Mouse (Mus musculus) lung, adult 2 months (tissue): ENCODE data around the gene Psen2. TPM values are rescaled to one million over a fixed set of nuclear protein-coding genes. Genes with fewer than 3 reads are reported as not detected.

Experiments
- DNase-seq: peaks from one replicate; pipeline ENCODE4 v3.0.0; 2022
- H3K4me1 ChIP-seq: fragments of 200-500 bp; 2 replicates; pipeline ENCODE4 v1.6.1; 2011; ENCODE audit warnings: low read length; ENCODE audit not compliant: control insufficient read depth, insufficient read depth
- H3K4me3 ChIP-seq: fragments of 200-500 bp; replicated peaks from 2 replicates; pipeline ENCODE3; 2011; ENCODE audit warnings: low read depth, mild to moderate bottlenecking, control low read depth, low read length; ENCODE audit errors: extremely low read depth
- CTCF ChIP-seq: fragments of 200-500 bp; IDR thresholded peaks from 2 replicates; pipeline ENCODE4 v1.5.1; 2011; ENCODE audit warnings: mild to moderate bottlenecking, low read length, control low read depth; ENCODE audit not compliant: insufficient read depth
- POLR2A ChIP-seq: fragments of 200-500 bp; IDR thresholded peaks from 2 replicates; pipeline ENCODE4 v1.6.1; 2011; ENCODE audit warnings: low read depth, mild to moderate bottlenecking, control low read depth, low read length, borderline replicate concordance; ENCODE audit errors: extremely low read depth
- WGBS: fragments of 180-500 bp; shearing (Covaris S2); methylation state at CpG from one replicate; pipeline ENCODE4 v1.1.7; 2018; 5-methylcytosine and 5-hydroxymethylcytosine counted together
- polyA plus RNA-seq: library from polyadenylated mRNA; depleted of rRNA; stranded (reverse); fragments of >200 nt; gene quantifications from 2 replicates; pipeline ENCODE4 v1.2.3, GENCODE M21; 2012

Psen2 gene
- polyA plus RNA-seq, 1 experiment = 74.4 TPM

DNA sequence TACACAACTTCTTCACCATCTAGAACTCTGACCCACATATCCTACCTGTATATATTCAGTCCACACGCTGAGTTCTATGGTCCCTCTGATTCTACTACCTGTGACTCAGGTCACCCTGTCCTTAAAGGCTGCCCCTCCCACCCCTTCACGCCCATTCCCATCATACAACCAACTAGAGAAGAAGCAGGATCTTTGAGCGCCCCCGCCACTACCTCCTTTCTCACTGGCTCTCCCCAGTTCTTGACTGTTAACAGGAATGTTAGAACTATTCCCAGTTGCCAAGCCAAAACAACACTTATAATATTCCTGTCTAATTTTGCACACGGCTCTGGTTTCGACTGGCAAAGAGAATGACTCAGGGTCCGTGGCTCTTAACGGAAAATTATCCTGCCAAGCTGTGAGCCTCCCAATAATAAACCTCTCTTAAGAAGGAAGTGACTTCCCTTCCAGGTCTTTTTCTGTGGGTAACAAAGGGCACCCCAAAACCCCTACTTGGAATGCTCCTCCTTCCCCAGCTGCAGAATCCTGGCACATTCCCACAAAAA is 69.8 kb downstream of the Psen2 start:
- Histone ChIP-seq H3K4me1 (peaks cover 9% of the 10 kb centered on the region), H3K4me3 (no peak overlapping the region)
- DNase-seq = no peak
- 61% methylated on average over 8 of the region's 8 CpGs for whole genome bisulfite sequencing
- TF ChIP-seq CTCF (no peak), POLR2A (no peak)

DNA sequence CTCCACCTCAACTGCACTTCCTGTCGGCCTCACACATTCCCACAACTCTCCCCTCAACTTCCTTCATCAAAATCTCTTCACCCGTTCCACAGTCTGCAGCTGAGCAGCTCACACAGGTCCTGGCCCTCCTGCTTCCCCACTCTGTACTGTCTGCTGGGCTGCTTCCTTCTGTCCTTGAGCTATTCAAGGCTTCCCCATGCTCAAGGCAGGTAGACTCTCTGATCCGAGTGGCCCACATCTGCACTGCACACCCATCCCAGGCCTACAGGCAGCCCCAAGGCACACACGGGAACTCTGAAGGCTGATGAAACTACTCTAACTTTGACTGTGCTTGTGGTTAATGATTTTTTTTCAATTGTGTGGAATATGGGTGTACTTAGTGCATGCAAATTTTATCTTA is 70.4 kb downstream of the Psen2 start:
- TF ChIP-seq CTCF (no peak), POLR2A (no peak)
- no peak overlapping the region for H3K4me3 ChIP-seq
- no peak for DNase-seq
- 53% methylated on average over 4 of the region's 4 CpGs for WGBS
- peaks cover 9% of the 10 kb centered on the region for H3K4me1 ChIP-seq

DNA sequence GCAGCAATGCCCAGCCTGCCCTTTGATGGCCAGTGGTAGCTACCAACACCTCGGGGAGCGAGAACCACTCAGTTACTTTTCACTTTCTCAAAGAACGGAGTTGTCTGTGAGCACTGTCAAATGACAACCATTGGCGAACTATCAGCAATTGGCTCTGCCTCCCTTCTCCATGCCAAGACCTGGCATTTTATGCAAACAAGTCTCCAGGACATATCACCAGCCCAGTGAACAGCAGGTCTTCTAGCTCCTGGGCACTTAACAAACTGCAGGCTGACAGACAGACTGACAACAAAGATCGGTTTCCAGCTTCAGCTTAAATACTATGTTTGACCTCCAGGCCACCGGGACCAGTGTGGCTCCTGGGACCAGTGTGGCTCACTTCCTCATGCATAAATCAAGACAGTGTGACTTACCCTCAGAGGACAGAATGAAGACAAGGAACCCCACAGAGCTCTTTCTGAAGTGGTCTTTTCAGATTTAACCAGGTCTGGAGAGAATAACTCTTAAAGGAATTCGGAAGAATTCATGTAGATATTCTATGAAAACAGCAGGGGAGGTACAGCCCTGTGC is 71.5 kb downstream of the Psen2 start:
- DNase-seq = no peak
- 62% methylated on average over 7 of the region's 7 CpGs for WGBS
- TF ChIP-seq POLR2A (no peak), CTCF (no peak)
- no peak overlapping the region for H3K4me3 ChIP-seq
- H3K4me1 ChIP-seq = peaks cover 9% of the 10 kb centered on the region

DNA sequence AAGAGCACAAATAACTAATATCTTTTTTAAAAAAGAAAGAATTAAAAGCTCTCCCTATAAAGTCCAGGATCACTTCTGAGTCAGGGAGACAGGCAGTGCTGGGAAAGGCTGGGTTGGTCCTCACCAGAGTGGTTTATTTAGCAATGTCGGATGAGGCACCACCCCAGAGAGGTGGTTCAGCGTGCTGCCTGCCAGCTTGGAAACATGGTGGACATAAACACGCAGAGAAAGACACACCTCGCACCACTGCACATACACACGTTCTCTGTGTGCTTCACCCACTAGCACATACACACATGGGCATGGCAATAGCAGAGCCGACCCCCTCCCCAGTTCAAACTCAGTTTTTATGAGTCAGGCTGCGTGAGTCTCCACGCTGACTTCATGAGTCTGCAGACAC is 72.1 kb downstream of the Psen2 start:
- TF ChIP-seq CTCF (no peak), POLR2A (no peak)
- peaks cover 9% of the 10 kb centered on the region for H3K4me1 ChIP-seq
- DNase-seq = no peak
- WGBS = 79% methylated on average over 8 of the region's 8 CpGs
- no peak overlapping the region for H3K4me3 ChIP-seq

DNA sequence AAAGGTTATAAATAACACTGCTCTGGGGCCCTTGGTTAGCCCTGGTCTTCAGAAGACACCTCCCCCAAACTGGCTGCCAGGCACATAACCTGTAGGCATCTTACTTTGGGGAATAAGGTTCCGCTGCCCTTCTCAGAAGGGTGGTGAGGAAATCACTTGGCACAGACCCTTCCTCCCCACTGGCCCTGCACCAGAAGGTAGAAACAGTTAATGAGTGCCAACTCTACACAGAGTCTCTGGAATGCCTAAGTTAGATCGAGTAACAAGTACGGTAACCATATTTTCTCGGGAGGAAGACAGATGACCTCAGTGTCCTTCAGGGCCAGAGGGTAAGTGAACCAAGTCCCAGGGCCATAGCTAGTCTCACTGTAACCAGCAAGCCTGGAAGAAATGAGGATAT is 74.3 kb downstream of the Psen2 start:
- TF ChIP-seq POLR2A (no peak), CTCF (no peak)
- 65% methylated on average over 4 of the region's 4 CpGs for WGBS
- DNase-seq = no peak
- Histone ChIP-seq H3K4me3 (no peak overlapping the region), H3K4me1 (peaks cover 2% of the 10 kb centered on the region; the same call in 1 of the 2 replicates)

DNA sequence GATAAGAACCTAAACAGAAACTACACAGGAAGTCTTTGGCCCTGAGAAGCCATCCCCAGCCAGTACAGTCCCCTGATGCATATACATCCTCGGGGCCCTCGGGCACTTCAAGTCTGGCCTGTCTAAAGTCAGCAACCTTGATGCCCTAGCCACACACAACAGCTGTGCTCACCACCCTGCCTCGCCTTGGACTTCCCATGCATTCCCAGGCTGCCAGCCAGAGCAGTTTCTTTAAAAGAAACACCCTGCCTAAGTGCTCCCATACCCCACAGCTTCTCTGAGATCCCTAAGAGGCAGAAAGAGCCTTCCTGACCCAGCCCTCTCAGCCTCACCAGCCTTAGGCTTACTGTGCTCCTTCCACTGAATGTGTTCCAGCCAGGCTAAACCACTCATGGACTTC is 76.9 kb downstream of the Psen2 start:
- Histone ChIP-seq H3K4me3 (no peak overlapping the region), H3K4me1 (no peaks in the 10 kb centered on the region)
- no peak for TF ChIP-seq POLR2A
- no peak for TF ChIP-seq CTCF
- WGBS = 68% methylated on average over 3 of the region's 3 CpGs
- DNase-seq = no peak

DNA sequence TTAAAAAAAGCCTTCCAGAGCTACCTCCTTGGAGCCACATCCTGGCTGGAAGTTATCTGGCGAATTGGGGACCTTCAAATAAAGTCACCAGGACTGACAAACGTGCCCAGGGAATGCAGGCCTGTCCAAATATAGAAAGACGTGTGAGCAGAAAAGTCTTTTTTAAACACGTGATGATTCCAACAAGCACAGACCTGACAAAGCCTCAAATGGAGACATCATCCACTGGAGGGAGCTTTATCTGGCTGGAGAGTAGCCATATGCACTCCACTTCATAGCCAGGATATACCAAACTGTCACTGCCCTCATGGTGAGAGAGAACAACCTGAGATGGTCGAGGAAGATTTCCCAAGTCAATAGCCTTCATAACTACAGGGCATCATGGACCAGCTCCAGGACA is 77.4 kb downstream of the Psen2 start:
- TF ChIP-seq POLR2A (no peak), CTCF (no peak)
- Histone ChIP-seq H3K4me3 (no peak overlapping the region), H3K4me1 (no peaks in the 10 kb centered on the region)
- no peak for DNase-seq
- 63% methylated on average over 5 of the region's 5 CpGs for WGBS

DNA sequence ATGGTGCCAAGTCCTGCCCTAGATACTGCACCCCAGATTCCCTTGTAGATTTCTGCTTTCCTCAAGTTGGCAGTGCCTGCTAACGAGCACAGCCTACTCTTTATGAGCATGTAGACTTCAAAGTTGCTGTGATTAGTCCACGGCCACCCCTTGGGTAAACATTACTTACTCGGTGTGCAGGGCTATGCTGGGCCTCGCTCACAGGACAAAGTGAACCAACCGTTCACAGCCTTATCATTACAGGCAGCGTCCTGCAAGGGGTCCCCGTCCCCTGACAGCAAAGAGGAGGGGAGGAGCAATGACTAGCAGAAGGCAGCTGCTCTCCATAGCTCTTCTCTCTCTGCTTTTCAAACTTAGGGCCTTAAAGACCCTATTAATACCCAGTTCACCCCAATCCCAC is 78.5 kb downstream of the Psen2 start:
- Histone ChIP-seq H3K4me1 (no peaks in the 10 kb centered on the region), H3K4me3 (no peak overlapping the region)
- 53% methylated on average over 7 of the region's 7 CpGs for WGBS
- TF ChIP-seq POLR2A (no peak), CTCF (no peak)
- DNase-seq = no peak

DNA sequence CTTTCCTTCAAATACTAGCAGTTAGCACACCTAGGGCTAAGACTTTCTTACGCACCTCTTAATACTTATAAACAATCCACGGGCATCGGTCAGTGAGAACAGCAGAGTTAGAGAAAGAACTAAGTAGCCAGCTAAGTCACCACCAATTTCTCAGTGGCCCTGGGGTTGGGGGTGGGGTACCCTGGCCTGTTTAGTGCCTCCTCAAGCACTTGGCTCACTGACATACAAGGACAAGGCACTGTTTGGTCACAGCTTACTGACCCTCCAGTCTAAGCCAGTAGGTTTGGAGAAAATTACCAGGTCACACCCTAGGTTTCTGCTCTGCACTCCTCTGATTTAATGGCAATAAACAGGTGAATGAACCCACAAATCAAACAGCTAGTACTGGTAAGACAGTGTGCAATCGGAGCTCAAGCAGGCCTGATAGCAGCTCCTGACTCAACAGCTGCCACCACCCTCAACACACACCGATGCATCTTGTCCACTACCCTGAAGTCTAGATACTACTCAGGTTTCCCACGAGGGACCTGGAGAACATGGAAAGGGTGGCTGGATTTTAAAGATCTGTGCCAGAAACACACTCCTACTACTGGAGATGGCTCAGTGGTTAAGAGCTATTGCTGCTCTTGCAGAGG is 79.6 kb downstream of the Psen2 start:
- WGBS = 87% methylated on average over 6 of the region's 6 CpGs
- H3K4me1 ChIP-seq = no peaks in the 10 kb centered on the region
- no peak overlapping the region for H3K4me3 ChIP-seq
- DNase-seq = no peak
- no peak for TF ChIP-seq POLR2A
- no peak for TF ChIP-seq CTCF

DNA sequence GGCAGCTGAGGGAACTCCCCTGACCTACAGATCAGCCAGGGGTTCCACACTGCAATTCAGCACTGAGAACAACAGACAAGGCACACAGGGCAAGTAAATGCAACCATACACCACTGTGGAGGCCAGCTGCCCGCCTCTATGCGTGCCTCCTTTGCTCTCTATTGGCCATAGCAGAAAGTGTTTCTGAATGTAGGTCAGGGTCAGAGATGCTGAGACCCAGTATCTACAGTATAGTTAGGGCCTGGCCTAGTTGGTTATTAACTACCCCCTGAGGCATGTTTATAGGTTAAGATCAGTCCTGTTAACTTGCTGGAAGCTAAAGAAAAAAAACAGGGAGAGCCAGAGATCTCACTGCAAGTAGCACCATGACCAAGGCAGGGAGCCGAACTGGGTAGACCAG is 80.5 kb downstream of the Psen2 start:
- TF ChIP-seq POLR2A (no peak), CTCF (no peak)
- Histone ChIP-seq H3K4me3 (no peak overlapping the region), H3K4me1 (no peaks in the 10 kb centered on the region)
- no peak for DNase-seq
- 79% methylated on average over 3 of the region's 3 CpGs for WGBS

DNA sequence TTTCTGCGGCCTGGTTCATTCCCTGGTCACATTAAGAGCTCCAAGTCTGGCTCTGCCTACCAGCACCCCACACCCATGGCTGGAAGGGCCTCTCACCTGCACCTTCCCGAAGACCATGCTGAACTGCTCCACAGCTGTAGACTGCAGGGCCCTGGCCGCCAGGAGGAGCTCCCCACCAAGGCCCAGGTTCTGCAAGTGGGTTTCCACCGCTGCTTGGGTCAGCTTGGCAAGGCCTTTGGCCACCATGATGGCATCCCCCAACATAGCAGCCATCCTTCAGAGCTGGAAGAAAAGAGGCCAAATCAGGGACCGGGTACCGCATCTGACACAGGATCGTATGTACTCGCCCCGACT is 81.3 kb downstream of the Psen2 start:
- Histone ChIP-seq H3K4me3 (no peak overlapping the region), H3K4me1 (no peaks in the 10 kb centered on the region)
- TF ChIP-seq CTCF (no peak), POLR2A (no peak)
- DNase-seq = no peak
- WGBS = 89% methylated on average over 9 of the region's 9 CpGs
